Mouse (Mus musculus): Measurements from ENCODE around the gene Gdf9. TPM values are rescaled to one million over a fixed set of nuclear protein-coding genes. Genes with fewer than 3 reads are reported as not detected.
"Not testable (repeated sequence)": the region's sequence is repeated elsewhere in the genome, so short reads cannot be mapped to it uniquely, and the experiment has no call there.

The Gdf9 gene
- 3.5 and 4.0 TPM in 2 replicates for polyA plus RNA-seq (2015; fragmentation: Nextera tagmentation; extraction: Ambion mirVana)

GRCm38 (mm10) chr11:53430670-53431346, at the start of gene Gdf9, which contains the start of gene Uqcrq:
TSS of gene Gdf9 (plus strand) at chr11:53431023.
TSS of gene Uqcrq (minus strand) at chr11:53430831.
- Histone ChIP-seq H3K4me2 (peak within 1 kb of the TSS; percentile 77), H3K4me3 (peak within 1 kb of the TSS; percentile 65), H3K36me3 (replicated peaks) (peaks cover 9% of the 10 kb centered on the region; the same call in 1 of the 2 replicates), H3K4me1 (peaks cover 15% of the 10 kb centered on the region), H3K27ac (peak within 1 kb of the TSS; percentile 82), H3K9me3 (no peaks in the 10 kb centered on the region), H3K27me3 (replicated peaks) (no peaks in the 10 kb centered on the region), H3K9ac (peak within 1 kb of the TSS; percentile 74)
- ATAC-seq (replicated peaks) = peak; percentile 96
- WGBS = under 1% methylated on average over 44 of the region's 44 CpGs

DNA sequence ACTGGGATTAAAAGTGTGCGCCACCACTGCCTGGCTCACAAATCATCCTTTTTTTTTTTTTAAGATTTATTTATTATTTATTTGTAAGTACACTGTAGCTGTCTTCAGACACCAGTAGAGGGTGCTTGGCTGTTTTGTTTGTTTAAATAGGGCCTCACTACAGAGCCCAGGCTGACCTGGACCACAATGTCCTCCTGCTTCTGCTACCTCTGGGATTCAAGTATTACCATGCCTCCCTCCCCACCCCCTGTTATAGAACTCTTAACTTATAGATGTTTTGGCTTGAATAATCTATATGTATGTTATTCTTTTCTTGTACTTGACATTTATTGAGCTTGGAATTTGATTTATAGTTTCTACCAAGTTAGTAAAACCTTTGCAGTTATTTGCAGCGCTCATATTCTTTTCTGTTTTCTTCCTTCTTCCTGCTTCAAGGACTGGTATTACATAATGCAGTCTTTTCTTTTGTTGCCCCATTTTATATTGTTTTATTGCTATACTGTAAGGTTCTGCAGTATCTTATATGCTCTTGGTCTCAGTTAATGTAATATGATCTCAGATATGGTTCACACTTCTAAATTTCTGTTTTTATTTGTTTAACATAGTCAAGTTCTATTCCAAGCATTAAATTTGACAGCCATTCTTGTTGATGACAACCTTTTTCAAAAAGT, 46.9 kb upstream of the Gdf9 start:
- Histone ChIP-seq H3K4me3 (no peak overlapping the region), H3K4me2 (no peak overlapping the region), H3K27me3 (replicated peaks) (no peaks in the 10 kb centered on the region), H3K4me1 (no peaks in the 10 kb centered on the region), H3K36me3 (replicated peaks) (peaks cover 16% of the 10 kb centered on the region; the same call in 1 of the 2 replicates), H3K27ac (no peak overlapping the region), H3K9me3 (no peaks in the 10 kb centered on the region), H3K9ac (no peak overlapping the region)
- 96% methylated on average over 2 of the region's 2 CpGs for WGBS
- ATAC-seq (replicated peaks) = no peak

GRCm38 (mm10) chr11:53393856-53394255, 37.0 kb upstream of the Gdf9 start:
- 94% methylated on average over 1 of the region's 1 CpGs for WGBS
- Histone ChIP-seq H3K4me3 (no peak overlapping the region), H3K4me2 (no peak overlapping the region), H3K27me3 (replicated peaks) (no peaks in the 10 kb centered on the region), H3K27ac (no peak overlapping the region), H3K9ac (no peak overlapping the region), H3K9me3 (no peaks in the 10 kb centered on the region), H3K4me1 (no peaks in the 10 kb centered on the region), H3K36me3 (replicated peaks) (peaks cover 20% of the 10 kb centered on the region)
- no peak for ATAC-seq (replicated peaks)

DNA sequence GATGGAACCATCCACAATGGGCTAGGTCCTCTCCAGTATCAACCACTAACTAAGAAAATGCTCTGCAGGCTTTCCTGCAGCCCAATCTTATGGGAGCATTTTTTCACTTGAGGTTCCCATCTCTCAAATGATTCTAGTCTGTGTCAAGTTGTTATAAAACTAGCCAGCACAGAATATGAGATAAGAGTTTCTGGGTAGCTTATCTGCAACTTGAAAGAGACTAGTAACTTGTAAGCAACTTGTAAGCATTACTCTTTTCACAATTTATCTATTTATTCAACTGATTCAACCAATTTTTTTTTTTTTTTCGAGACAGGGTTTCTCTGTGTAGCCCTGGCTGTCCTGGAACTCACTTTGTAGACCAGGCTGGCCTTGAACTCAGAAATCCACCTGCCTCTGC, 27.2 kb upstream of the Gdf9 start:
- 86% methylated on average over 1 of the region's 1 CpGs for WGBS
- H3K4me1 ChIP-seq = no peaks in the 10 kb centered on the region
- no peak overlapping the region for H3K9ac ChIP-seq
- ATAC-seq (replicated peaks) = no peak
- no peaks in the 10 kb centered on the region for H3K27me3 ChIP-seq (replicated peaks)
- no peak overlapping the region for H3K4me3 ChIP-seq
- H3K36me3 ChIP-seq (replicated peaks) = peaks cover 45% of the 10 kb centered on the region
- H3K4me2 ChIP-seq = no peak overlapping the region
- H3K9me3 ChIP-seq = no peaks in the 10 kb centered on the region
- no peak overlapping the region for H3K27ac ChIP-seq

DNA sequence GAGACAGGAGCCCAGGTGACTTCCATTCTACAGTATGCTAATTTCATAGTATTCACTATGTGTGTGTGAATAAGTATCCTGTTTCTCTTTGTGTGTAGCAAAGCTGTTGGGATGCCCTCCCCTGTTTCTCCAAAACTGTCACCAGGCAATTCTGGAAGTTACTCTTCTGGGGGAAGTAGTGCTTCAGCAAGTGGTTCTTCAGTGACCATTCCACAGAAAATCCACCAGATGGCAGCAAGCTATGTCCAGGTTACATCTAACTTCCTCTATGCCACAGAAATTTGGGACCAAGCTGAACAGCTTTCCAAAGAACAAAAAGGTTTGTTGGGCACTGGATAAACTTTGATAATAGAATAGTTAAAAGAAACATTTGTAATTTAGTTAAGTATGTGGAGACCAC, 19.1 kb upstream of the Gdf9 start:
- H3K9ac ChIP-seq = no peak overlapping the region
- no peaks in the 10 kb centered on the region for H3K27me3 ChIP-seq (replicated peaks)
- no peaks in the 10 kb centered on the region for H3K4me1 ChIP-seq
- no peak for ATAC-seq (replicated peaks)
- H3K9me3 ChIP-seq = no peaks in the 10 kb centered on the region
- H3K36me3 ChIP-seq (replicated peaks) = peaks cover 77% of the 10 kb centered on the region
- H3K27ac ChIP-seq = no peak overlapping the region
- H3K4me3 ChIP-seq = no peak overlapping the region
- no peak overlapping the region for H3K4me2 ChIP-seq

GRCm38 (mm10) chr11:53413871-53414270, 17.0 kb upstream of the Gdf9 start:
- H3K27me3 ChIP-seq (replicated peaks) = no peaks in the 10 kb centered on the region
- H3K4me1 ChIP-seq = no peaks in the 10 kb centered on the region
- ATAC-seq (replicated peaks) = no peak
- no peaks in the 10 kb centered on the region for H3K9me3 ChIP-seq
- H3K9ac ChIP-seq = no peak overlapping the region
- no peak overlapping the region for H3K27ac ChIP-seq
- 95% methylated on average over 4 of the region's 4 CpGs for WGBS
- peaks cover 82% of the 10 kb centered on the region for H3K36me3 ChIP-seq (replicated peaks)
- no peak overlapping the region for H3K4me3 ChIP-seq
- no peak overlapping the region for H3K4me2 ChIP-seq

DNA sequence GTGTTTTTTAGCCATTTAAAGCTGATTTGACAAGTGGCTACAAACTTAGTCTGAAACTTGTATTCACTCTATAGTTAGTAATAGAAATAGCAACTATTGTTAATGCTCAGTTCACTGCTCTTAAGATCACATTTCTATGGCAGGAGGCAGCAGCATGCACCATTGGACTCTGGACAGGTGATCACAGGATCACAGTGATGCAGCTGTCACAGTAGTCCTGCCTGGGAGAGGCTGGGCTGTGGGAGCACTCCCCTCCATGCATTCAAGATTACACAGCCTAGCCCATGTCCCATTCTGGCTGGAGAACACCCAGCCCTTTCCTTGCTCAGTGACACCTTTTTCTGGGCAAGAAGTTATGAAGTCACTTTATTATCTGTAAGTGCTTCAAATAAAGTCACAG, 12.8 kb upstream of the Gdf9 start:
- Histone ChIP-seq H3K9ac (no peak overlapping the region), H3K4me1 (no peaks in the 10 kb centered on the region), H3K27ac (no peak overlapping the region), H3K4me3 (no peak overlapping the region), H3K27me3 (replicated peaks) (no peaks in the 10 kb centered on the region), H3K36me3 (replicated peaks) (peaks cover 58% of the 10 kb centered on the region), H3K4me2 (no peak overlapping the region), H3K9me3 (no peaks in the 10 kb centered on the region)
- no peak for ATAC-seq (replicated peaks)

- H3K27ac ChIP-seq = no peak within 1 kb of the TSS
- no peak within 1 kb of the TSS for H3K9ac ChIP-seq
- no peak within 1 kb of the TSS for H3K4me3 ChIP-seq
- ATAC-seq (replicated peaks) = no peak
- H3K27me3 ChIP-seq (replicated peaks) = no peaks in the 10 kb centered on the region
- H3K4me1 ChIP-seq = no peaks in the 10 kb centered on the region
- 89% methylated on average over 4 of the region's 4 CpGs for WGBS
- H3K36me3 ChIP-seq (replicated peaks) = peaks cover 19% of the 10 kb centered on the region; the same call in 1 of the 2 replicates
- H3K9me3 ChIP-seq = no peaks in the 10 kb centered on the region
- no peak within 1 kb of the TSS for H3K4me2 ChIP-seq
Measured at GRCm38 (mm10) chr11:53423036-53423435, 7.8 kb upstream of the Gdf9 start, which contains the start of gene Leap2. TSS of gene Leap2 (minus strand) at chr11:53423170.

DNA sequence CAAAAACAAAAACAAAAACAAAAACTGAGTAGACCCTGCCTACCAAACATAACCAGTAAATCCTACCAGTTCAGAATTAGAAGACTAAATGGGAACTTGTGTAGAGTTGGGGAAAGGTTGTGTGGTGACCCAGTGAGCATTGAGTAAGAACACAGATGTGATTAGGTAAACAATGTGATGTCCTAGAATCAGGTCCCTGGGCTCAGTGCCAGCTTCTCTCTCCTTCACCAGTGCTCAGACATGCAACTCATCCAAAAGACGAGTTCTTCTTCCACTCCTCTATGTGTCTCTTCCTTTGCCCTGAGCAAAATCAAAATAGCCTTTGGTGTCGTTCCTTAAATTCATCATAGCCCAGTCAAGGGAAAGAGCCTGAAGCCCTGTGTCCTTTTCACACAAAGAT, 6.0 kb upstream of the Gdf9 start:
- WGBS = 84% methylated on average over 2 of the region's 2 CpGs
- no peak for ATAC-seq (replicated peaks)
- no peaks in the 10 kb centered on the region for H3K27me3 ChIP-seq (replicated peaks)

DNA sequence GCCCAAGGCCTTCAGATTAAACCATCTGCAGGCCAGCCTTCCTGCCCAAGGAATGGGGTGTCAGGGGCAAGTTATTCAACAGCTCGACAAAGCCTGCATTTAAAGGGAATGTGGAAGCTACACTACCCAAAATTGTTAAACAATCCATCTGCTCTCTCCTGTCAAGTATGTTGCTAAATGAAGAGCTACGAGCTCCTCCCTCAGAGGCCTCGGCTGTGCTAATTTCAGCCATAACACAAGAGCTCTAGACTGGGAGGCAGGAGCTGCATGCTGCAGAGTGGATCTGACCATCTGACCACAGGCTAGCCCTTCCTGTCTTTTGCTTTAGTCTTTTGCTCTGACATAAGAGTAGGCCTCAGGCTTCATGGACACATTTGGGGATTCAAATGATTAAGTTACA, 5.6 kb upstream of the Gdf9 start:
- 85% methylated on average over 3 of the region's 3 CpGs for WGBS
- no peak overlapping the region for H3K27ac ChIP-seq
- H3K4me3 ChIP-seq = no peak overlapping the region
- no peak for ATAC-seq (replicated peaks)
- H3K9ac ChIP-seq = no peak overlapping the region
- peaks cover 9% of the 10 kb centered on the region for H3K4me1 ChIP-seq
- no peak overlapping the region for H3K4me2 ChIP-seq
- no peaks in the 10 kb centered on the region for H3K27me3 ChIP-seq (replicated peaks)
- no peaks in the 10 kb centered on the region for H3K9me3 ChIP-seq
- H3K36me3 ChIP-seq (replicated peaks) = peaks cover 12% of the 10 kb centered on the region; the same call in 1 of the 2 replicates

More for the DNA sequence above, 6.0 kb upstream of the Gdf9 start:
- Histone ChIP-seq H3K27ac (no peak overlapping the region), H3K4me2 (no peak overlapping the region), H3K4me1 (peaks cover 6% of the 10 kb centered on the region), H3K9ac (no peak overlapping the region), H3K4me3 (no peak overlapping the region), H3K36me3 (replicated peaks) (peaks cover 16% of the 10 kb centered on the region; the same call in 1 of the 2 replicates), H3K9me3 (no peaks in the 10 kb centered on the region)

- WGBS = 88% methylated on average over 6 of the region's 6 CpGs
- Histone ChIP-seq H3K36me3 (replicated peaks) (peaks cover 9% of the 10 kb centered on the region; the same call in 1 of the 2 replicates), H3K4me1 (peaks cover 9% of the 10 kb centered on the region), H3K9ac (no peak overlapping the region), H3K27me3 (replicated peaks) (no peaks in the 10 kb centered on the region), H3K4me3 (no peak overlapping the region), H3K9me3 (no peaks in the 10 kb centered on the region), H3K4me2 (no peak overlapping the region), H3K27ac (no peak overlapping the region)
- ATAC-seq (replicated peaks) = no peak
Measured at GRCm38 (mm10) chr11:53425711-53426255, 5.0 kb upstream of the Gdf9 start.

DNA sequence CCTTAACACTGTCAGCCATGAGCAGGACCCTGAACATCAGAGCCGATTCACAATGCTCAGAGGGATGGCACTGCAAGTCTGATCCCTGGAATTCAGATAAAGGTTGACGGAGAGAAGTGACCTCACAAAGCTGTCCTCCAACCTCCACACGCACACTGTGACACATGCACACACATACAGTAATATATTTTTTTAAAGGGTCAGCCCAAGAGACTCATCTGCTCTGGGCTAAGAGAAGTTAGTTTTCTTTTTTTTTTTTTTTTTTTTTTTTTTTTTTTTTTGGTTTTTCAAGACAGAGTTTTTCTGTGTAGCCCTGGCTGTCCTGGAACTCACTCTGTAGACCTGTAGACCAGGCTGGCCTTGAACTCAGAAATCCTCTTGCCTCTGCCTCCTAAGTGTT, 3.9 kb upstream of the Gdf9 start:
- not testable (repeated sequence) for ATAC-seq (replicated peaks); H3K27ac ChIP-seq; H3K27me3 ChIP-seq (replicated peaks); H3K4me3 ChIP-seq; H3K4me2 ChIP-seq; H3K9ac ChIP-seq; H3K9me3 ChIP-seq; H3K36me3 ChIP-seq (replicated peaks)
- WGBS = 90% methylated on average over 3 of the region's 3 CpGs
- peaks cover 15% of the 10 kb centered on the region for H3K4me1 ChIP-seq
